Mouse (Mus musculus) spleen, embryonic (tissue): Measurements from ENCODE around the gene Angptl7.

Experiments used
- CTCF ChIA-PET: fragments of 350-600 bp; sonication (Branson Sonifier 250); formaldehyde crosslinking; loops from one replicate; lab custom pipeline; 2022; lab: Charles Lee

The Angptl7 gene

DNA sequence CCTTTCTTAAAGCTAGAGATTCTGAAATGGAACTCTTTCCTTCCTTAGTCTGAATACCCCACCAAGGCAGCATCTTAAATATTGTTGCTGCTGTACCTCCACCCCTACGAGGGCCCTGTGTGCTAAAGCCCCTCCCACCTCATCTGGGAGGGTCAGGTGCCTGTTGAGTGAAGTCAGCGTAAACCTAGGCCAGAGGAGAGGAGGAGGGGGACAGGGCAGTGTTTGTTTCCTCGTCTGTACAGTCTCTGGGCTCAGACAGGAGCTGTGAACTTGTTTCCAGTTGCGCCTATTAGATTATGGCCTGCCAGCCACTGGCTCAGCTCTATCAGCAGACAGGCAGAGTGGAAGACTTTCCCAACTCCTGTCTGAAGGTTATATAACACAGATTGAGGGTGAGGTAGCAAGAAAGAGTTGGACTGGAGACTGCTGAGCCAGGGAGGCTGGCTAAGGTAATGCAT is at the start of gene Angptl7:
TSS of gene Angptl7 (minus strand) at position 51 of the 458 bp plus-strand sequence.
- CTCF ChIA-PET = no interaction called here

GRCm38 (mm10) chr4:148549106-148549505 is 48.8 kb upstream of the Angptl7 start:
- CTCF ChIA-PET = no interaction called here

- CTCF ChIA-PET = no interaction called here
Measured at GRCm38 (mm10) chr4:148535876-148536275, 35.6 kb upstream of the Angptl7 start.

DNA sequence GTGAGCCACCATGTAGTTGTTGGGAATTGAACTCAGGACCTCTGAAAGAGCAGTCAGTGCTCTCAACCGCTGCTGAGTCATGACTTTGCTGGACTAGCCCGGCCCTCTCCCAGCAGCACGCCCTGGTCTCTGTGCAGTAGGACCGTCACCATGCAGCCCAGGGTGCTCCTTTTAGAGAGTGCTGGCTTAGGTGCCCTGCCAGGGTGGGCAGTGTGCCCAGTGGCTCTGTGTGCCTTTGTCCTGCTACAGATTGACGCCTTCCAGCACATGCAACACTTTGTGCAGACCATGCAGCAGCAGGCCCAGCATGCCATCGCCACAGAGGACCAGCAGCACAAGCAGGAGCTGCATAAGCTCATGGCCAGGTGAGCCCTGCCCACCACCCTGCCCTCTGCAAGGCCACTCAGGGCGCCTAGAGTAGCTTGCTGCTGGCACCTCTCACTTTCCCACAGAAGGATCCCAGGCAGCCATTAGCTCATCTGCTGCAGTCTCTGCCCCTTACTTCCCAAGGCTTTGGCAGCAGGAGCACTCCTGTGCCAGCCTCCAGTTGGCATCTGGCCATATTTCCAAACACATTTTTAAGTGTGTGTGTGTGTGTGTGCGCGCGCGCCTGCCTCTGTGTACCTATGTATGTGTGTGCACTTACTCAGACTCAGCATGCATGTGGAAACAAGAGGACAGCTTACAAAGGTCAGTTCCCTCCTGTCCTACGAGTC is 33.5 kb upstream of the Angptl7 start:
- CTCF ChIA-PET = no interaction called here

DNA sequence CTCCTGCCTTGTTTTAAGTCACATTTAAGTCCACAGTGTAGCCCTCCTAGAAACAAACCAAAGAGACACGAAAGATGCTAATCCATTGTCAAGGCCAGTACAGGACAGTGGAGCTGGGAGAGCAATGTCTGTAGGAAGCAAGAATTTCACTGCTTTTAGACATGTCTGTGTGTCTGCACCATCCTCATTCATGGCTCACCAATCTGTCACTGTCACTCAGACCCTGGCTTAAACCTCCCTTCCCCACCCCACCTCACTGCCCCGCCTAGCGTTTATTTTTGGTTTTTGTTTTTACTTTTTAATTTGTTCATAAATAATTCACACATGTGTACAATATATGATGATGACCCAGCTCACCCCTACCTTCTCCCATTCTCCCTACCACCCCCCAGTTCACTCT is 32.3 kb upstream of the Angptl7 start:
- CTCF ChIA-PET = no interaction called here

GRCm38 (mm10) chr4:148531341-148531740 is 31.1 kb upstream of the Angptl7 start:
- CTCF ChIA-PET = no interaction called here

GRCm38 (mm10) chr4:148530778-148531177 is 30.5 kb upstream of the Angptl7 start:
- CTCF ChIA-PET = no interaction called here

DNA sequence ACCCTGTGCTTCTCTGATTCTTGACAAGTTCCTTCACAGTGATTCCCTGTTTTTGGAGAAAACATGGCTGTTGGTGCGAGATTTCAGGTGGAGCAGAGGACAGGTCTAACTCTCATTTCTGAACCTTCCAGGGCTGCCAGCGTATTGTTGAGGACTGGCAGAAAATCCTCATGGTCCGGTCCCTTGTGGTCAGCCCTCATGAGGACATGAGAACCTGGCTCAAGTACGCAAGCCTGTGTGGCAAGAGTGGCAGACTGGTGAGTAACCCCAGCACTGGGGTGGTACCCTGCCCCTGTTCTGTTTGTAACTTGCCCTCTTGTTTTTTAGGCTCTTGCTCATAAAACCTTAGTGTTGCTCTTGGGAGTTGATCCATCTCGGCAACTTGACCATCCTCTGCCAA is 30.1 kb upstream of the Angptl7 start:
- CTCF ChIA-PET = no interaction called here

GRCm38 (mm10) chr4:148527158-148527910 is 27.1 kb upstream of the Angptl7 start:
- CTCF ChIA-PET = no interaction called here

DNA sequence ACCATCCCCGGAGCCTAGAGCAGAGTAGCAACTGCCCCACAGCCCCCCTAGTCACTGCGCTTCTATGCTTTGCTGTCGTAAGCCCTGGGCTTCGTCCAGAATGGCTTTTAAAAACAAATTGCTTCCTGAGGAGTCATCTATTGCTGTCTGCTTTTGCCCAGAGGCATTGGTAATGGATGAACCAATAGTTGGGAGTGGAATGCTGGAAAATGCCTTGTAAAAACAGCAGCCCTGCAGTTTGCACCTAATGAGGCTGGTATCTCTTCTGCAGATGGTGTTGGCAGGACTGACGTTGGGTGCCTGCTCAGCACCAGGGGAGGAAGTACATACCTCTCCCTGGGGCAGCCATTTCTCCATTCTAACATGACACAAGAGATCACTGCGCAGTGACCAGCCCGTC is 23.3 kb upstream of the Angptl7 start:
- CTCF ChIA-PET = no interaction called here

- CTCF ChIA-PET = no interaction called here
Measured at GRCm38 (mm10) chr4:148518235-148518795, 18.1 kb upstream of the Angptl7 start.

DNA sequence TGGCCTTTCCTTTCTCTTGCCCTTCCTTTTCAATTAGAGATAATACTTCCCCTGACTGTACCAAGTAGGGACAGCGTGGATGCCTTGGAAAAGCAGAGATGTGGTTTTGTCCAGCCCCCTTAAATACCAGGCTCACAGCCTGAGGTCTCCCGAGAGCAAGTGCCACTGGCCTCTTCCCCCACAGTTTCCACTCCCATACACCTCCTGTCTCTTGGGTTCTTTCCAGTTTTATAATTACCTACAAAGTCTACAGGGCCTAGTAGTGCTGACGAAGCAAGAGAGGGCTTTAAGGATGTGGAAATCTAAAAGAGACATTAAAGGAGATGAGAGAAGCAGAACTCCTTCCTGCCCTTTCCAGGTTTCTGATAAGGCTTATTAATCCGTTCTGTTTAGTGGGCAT is 17.5 kb upstream of the Angptl7 start:
- CTCF ChIA-PET = no interaction called here

DNA sequence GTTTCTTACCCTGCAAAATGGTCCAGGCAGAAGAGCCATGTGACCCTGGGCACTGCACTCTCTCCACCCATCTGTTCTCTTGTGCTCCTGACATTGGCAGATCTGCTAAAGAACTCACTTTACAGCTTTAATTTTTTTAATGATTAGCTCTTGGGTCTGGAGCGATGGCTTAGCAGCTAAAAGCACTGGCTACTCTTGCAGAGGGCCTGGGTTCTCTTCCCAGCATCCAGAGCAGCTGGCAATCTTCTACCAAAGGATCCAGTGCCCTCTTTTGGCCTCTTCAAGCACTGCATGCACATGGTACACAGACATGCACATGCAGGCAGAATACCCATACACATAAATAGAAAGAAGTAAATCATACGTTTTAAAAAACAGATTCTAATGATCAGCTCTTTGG is 15.1 kb upstream of the Angptl7 start:
- CTCF ChIA-PET = no interaction called here

- CTCF ChIA-PET = no interaction called here
Measured at GRCm38 (mm10) chr4:148513021-148513559, 12.8 kb upstream of the Angptl7 start.

GRCm38 (mm10) chr4:148511334-148511733 is 11.1 kb upstream of the Angptl7 start:
- CTCF ChIA-PET = no interaction called here

DNA sequence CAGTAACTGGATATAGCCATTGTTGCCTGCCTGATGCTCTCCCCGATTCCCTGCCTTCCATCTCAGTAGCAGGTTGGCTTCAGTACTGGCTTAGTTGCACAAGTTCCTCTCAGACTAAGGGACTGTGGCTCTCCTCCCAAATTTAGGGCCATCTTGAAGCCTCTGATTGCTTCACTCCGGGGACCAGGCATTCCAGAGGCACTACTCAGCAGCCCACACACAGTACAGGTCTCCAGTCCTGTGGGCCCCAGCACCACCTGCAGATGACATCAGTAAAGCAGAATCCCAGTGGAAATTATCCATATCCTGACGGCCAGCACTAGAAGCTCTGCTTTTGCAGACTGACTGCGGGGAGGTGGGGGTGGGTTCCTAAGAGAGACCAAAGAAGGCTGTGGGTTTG is 10.4 kb upstream of the Angptl7 start:
- CTCF ChIA-PET = no interaction called here

DNA sequence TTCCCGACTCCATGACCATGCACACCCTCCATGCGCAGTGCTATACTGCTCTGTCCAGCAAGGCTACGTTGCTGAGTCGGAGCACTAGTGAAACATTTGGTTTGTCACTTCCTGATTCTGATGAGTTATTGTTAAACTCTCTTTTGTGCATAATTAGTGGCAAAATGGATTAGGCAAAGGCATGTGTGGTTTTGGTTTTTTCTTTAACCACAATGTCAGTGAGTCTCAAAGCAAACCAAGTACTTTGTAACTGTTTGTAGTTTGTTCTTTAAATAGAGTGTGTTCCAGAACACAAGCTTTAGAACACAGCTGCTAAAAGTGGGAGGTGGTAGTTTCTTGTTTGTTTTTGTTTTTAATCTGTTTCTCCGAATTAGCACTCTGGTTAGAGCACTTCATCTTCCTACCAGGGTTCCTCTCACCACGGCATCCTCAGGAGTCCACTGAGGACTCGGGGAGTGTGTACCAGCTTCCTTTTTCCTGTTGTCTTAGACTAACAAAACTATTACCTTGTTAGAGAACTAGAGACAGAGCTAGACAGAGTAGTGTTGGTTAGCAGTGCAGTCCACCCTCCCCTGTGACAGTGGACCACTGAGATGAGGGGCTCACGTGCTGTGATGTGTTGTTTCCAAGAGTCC is 9.3 kb upstream of the Angptl7 start:
- CTCF ChIA-PET = interaction anchor here (0.6 kb wide), 1 partner anchor 47 kb away, joined by 3 read pairs; no protein-coding TSS in a partner anchor

- CTCF ChIA-PET = no interaction called here
Measured at GRCm38 (mm10) chr4:148508084-148508849, 8.0 kb upstream of the Angptl7 start.

- CTCF ChIA-PET = no interaction called here
Measured at GRCm38 (mm10) chr4:148507585-148507984, 7.3 kb upstream of the Angptl7 start.

DNA sequence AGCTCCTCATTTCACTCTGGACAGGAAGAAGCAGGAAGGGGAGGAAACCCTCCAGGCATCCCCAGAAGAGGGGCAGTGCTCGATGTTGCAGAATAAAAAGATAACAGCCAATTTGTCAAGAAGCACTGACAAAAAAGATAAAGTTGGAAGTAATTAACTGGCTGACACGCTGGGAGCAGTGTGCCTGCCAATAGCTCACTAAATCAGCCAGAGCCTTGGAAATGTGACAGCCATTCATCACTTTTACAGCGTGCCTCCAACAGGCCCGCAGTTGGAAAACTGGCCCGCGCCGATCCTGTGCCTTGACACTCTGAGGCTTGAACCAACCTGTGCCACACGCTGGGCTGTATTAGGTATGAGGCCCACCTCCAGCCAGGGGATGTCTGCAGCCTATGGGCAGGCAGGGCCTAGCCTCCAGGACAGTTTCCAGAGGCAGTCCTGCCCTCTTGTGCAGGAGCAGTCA is 4.3 kb upstream of the Angptl7 start:
- CTCF ChIA-PET = no interaction called here
